In genomic region chr6:125841284-125841683, GRCm38 (mm10) we compare ENCODE assay signal across 27 mouse cellular contexts.
DNase-seq lines count a peak whose midpoint lies in the region; ATAC-seq and TF ChIP-seq lines count a peak whose summit lies in the region.
"Had no signal": no experiment of that assay in that cellular context is flagged by ENCODE, and none has a peak within 500 bp of the region (broad histone marks: within the 10 kb centered on the region; RNA-seq: fewer than 3 reads in every experiment).

No protein-coding gene starts in this region.

- H3K36me3 ChIP-seq in kidney, adult 2 months (ENCODE audit: control insufficient read depth, insufficient read depth, low read length): no peaks in the 10 kb centered on the region
- no peaks in the 10 kb centered on the region for H3K36me3 ChIP-seq in kidney, embryonic 16.5 days (ENCODE audit: insufficient read depth, low read length)
- H3K36me3 ChIP-seq in lung, embryonic 16.5 days (ENCODE audit: control insufficient read depth, insufficient read depth, low read length): no peaks in the 10 kb centered on the region
- H3K36me3 ChIP-seq: embryonic facial prominence, embryonic 10.5 days; embryonic facial prominence, embryonic 15.5 days; forebrain, embryonic 12.5 days; G1E; heart, embryonic 15.5 days; hindbrain, embryonic 13.5 days; liver, embryonic 12.5 days; midbrain, embryonic 12.5 days; neural tube, embryonic 12.5 days had no signal

- DNase-seq in kidney, adult 2 months: peak; percentile 12
- peak; percentile 3 to 34 for DNase-seq in lung, adult 18-20 months
- DNase-seq in lung, postnatal 36 days: peak; percentile 50
- DNase-seq in right cerebral cortex, adult 2 months (ENCODE audit: low spot score in 2 of 2): no peak
- no peak for DNase-seq in heart, postnatal 36 days
- DNase-seq: adrenal gland, adult 8-10 months; cerebellum, adult 2 months; cerebellum, postnatal 14 days; gastrocnemius, postnatal 10 days; kidney, postnatal 4 days; layer of hippocampus, postnatal 36 days; left cerebral cortex, postnatal 4 days; liver, postnatal 0 days had no signal

- no peaks in the 10 kb centered on the region for H3K27me3 ChIP-seq in kidney, adult 2 months (replicated peaks; ENCODE audit: control insufficient read depth, insufficient read depth, low read length)
- H3K27me3 ChIP-seq in kidney, embryonic 16.5 days (ENCODE audit: insufficient read depth, low read length): no peaks in the 10 kb centered on the region
- H3K27me3 ChIP-seq in lung, embryonic 16.5 days (ENCODE audit: control insufficient read depth, insufficient read depth, low read depth, low read length): no peaks in the 10 kb centered on the region
- H3K27me3 ChIP-seq: embryonic facial prominence, embryonic 15.5 days; forebrain, embryonic 12.5 days; heart, embryonic 15.5 days; hindbrain, embryonic 13.5 days; liver, embryonic 12.5 days; megakaryocyte, embryonic 14.5 days; midbrain, embryonic 12.5 days; neural tube, embryonic 12.5 days had no signal

- no peak for TF ChIP-seq CTCF in kidney, adult 2 months (conservative IDR thresholded peaks at IDR 0.05; ENCODE audit: insufficient read depth, insufficient read length, low read depth, low read length)

- H3K9me3 ChIP-seq in kidney, embryonic 16.5 days (ENCODE audit: low read length): no peaks in the 10 kb centered on the region; the same call in 1 of the 2 replicates
- no peaks in the 10 kb centered on the region for H3K9me3 ChIP-seq in lung, embryonic 16.5 days (ENCODE audit: control insufficient read depth, low read length)
- H3K9me3 ChIP-seq: embryonic facial prominence, embryonic 10.5 days; forebrain, embryonic 12.5 days; heart, embryonic 15.5 days; hindbrain, embryonic 13.5 days; liver, embryonic 12.5 days; midbrain, embryonic 12.5 days; neural tube, embryonic 12.5 days had no signal

- H3K4me3 ChIP-seq in kidney, adult 2 months (ENCODE audit: insufficient read depth, low read depth, low read length): no peak overlapping the region
- H3K4me3 ChIP-seq in kidney, embryonic 16.5 days (ENCODE audit: low read length): no peak overlapping the region
- no peak overlapping the region for H3K4me3 ChIP-seq in lung, embryonic 16.5 days (ENCODE audit: low read length)
- H3K4me3 ChIP-seq: embryonic facial prominence, embryonic 10.5 days; embryonic facial prominence, embryonic 15.5 days; forebrain, embryonic 12.5 days; heart, embryonic 15.5 days; hindbrain, embryonic 13.5 days; liver, embryonic 12.5 days; megakaryocyte, embryonic 14.5 days; midbrain, embryonic 12.5 days; myocyte; neural tube, embryonic 12.5 days had no signal

- no peak overlapping the region for H3K9ac ChIP-seq in kidney, embryonic 16.5 days (replicated peaks; ENCODE audit: low read length)
- H3K9ac ChIP-seq in lung, embryonic 16.5 days (ENCODE audit: low read length): no peak overlapping the region
- H3K9ac ChIP-seq: embryonic facial prominence, embryonic 15.5 days; forebrain, embryonic 12.5 days; heart, embryonic 15.5 days; hindbrain, embryonic 13.5 days; liver, embryonic 12.5 days; liver, postnatal 0 days; midbrain, embryonic 12.5 days; neural tube, embryonic 12.5 days had no signal

- no peak overlapping the region for H3K4me2 ChIP-seq in kidney, embryonic 16.5 days (replicated peaks; ENCODE audit: low read depth, low read length)
- no peak overlapping the region for H3K4me2 ChIP-seq in lung, embryonic 16.5 days (ENCODE audit: low read depth, low read length)
- H3K4me2 ChIP-seq: embryonic facial prominence, embryonic 15.5 days; forebrain, embryonic 12.5 days; heart, embryonic 15.5 days; hindbrain, embryonic 13.5 days; liver, embryonic 12.5 days; midbrain, embryonic 12.5 days; neural tube, embryonic 12.5 days had no signal

- no peak overlapping the region for H3K27ac ChIP-seq in kidney, adult 2 months (ENCODE audit: insufficient read depth, low read depth, low read length)
- no peak overlapping the region for H3K27ac ChIP-seq in kidney, embryonic 16.5 days (ENCODE audit: low read length)
- H3K27ac ChIP-seq in lung, embryonic 16.5 days (ENCODE audit: low read length): no peak overlapping the region
- H3K27ac ChIP-seq: embryonic facial prominence, embryonic 10.5 days; embryonic facial prominence, embryonic 15.5 days; forebrain, embryonic 12.5 days; heart, embryonic 15.5 days; hindbrain, embryonic 13.5 days; liver, embryonic 12.5 days; midbrain, embryonic 12.5 days; neural tube, embryonic 12.5 days had no signal

- no peaks in the 10 kb centered on the region for H3K4me1 ChIP-seq in kidney, adult 2 months (ENCODE audit: control insufficient read depth, insufficient read depth, low read length)
- H3K4me1 ChIP-seq in kidney, embryonic 16.5 days (ENCODE audit: insufficient read depth, low read length): peaks cover 3% of the 10 kb centered on the region; the same call in 1 of the 2 replicates
- no peaks in the 10 kb centered on the region; the same call in 1 of the 2 replicates for H3K4me1 ChIP-seq in lung, embryonic 16.5 days (replicated peaks; ENCODE audit: control insufficient read depth, insufficient read depth, low read length)
- H3K4me1 ChIP-seq: embryonic facial prominence, embryonic 10.5 days; embryonic facial prominence, embryonic 15.5 days; forebrain, embryonic 12.5 days; heart, embryonic 15.5 days; hindbrain, embryonic 13.5 days; liver, embryonic 12.5 days; megakaryocyte, embryonic 14.5 days; midbrain, embryonic 12.5 days; neural tube, embryonic 12.5 days had no signal

- intact Hi-C loops in heart, postnatal 36 days (cut with DNase I): no loop called here

- WGBS in kidney, adult 2 months: 27% methylated on average over 3 of the region's 3 CpGs
- 42% methylated on average over 3 of the region's 3 CpGs for WGBS in kidney, embryonic 16.5 days
- 45% methylated on average over 3 of the region's 3 CpGs for WGBS in lung, embryonic 16.5 days

- TF ChIP-seq POLR2A in kidney, adult 2 months (IDR thresholded peaks at IDR 0.05; ENCODE audit: low read depth, low read length): no peak

- ATAC-seq in kidney, embryonic 16.5 days (ENCODE audit: low FRiP score, low TSS enrichment): no peak
- peak; percentile 98 for ATAC-seq in lung, embryonic 16.5 days (ENCODE audit: low read depth)
- ATAC-seq: intestine, embryonic 16.5 days; liver, embryonic 12.5 days; liver, postnatal 0 days had no signal

Comparison
In these comparisons a context has a peak if more than half of its experiments do, and no peak if none do; other contexts are left out.
1. DNase-seq: peak in kidney, adult 2 months (single experiment), lung, adult 18-20 months (2 of 2) and lung, postnatal 36 days (single experiment); none in right cerebral cortex, adult 2 months (0 of 2) and heart, postnatal 36 days (0 of 2).